Mouse (Mus musculus) liver, embryonic 12.5 days (tissue): ENCODE measurements around the gene Cdh3. TPM values are rescaled to one million over a fixed set of nuclear protein-coding genes. Genes with fewer than 3 reads are reported as not detected.

Experiments
- ATAC-seq: fragments of 200-750 bp; cut with Nextera tagmentation; 2 replicates; pipeline ENCODE4 v1.8.0; 2017; ENCODE audit warnings: moderate number of reproducible peaks, mild to moderate bottlenecking, moderate library complexity
- H3K27ac ChIP-seq: fragments of 300-500 bp; sonication (generic); 2 replicates; pipeline ENCODE4 v1.5.1; 2016; ENCODE audit warnings: mild to moderate bottlenecking
- H3K27me3 ChIP-seq: fragments of 300-500 bp; sonication (generic); replicated peaks from 2 replicates; pipeline ENCODE4 v1.6.1; 2016; ENCODE audit warnings: mild to moderate bottlenecking, moderate library complexity
- H3K36me3 ChIP-seq: fragments of 300-500 bp; sonication (generic); 2 replicates; pipeline ENCODE4 v1.6.1; 2016; ENCODE audit warnings: mild to moderate bottlenecking, moderate library complexity
- H3K4me1 ChIP-seq: fragments of 300-500 bp; sonication (generic); 2 replicates; pipeline ENCODE4 v1.6.1; 2016
- H3K4me2 ChIP-seq: fragments of 300-500 bp; sonication (generic); 2 replicates; pipeline ENCODE4 v1.6.1; 2016; ENCODE audit warnings: mild to moderate bottlenecking, moderate library complexity
- H3K4me3 ChIP-seq: fragments of 300-500 bp; sonication (generic); 2 replicates; pipeline ENCODE4 v1.5.1; 2016; ENCODE audit warnings: mild to moderate bottlenecking, moderate library complexity
- H3K9ac ChIP-seq: fragments of 300-500 bp; sonication (generic); 2 replicates; pipeline ENCODE4 v1.6.1; 2016; ENCODE audit warnings: mild to moderate bottlenecking, moderate library complexity
- H3K9me3 ChIP-seq: fragments of 300-500 bp; sonication (generic); replicated peaks from 2 replicates; pipeline ENCODE4 v1.6.1; 2016; ENCODE audit warnings: mild to moderate bottlenecking, moderate library complexity
- WGBS: fragments of 180-500 bp; shearing (Covaris S2); methylation state at CpG from one replicate; pipeline ENCODE4 v1.1.7; 2016; ENCODE audit not compliant: insufficient replicate concordance; 5-methylcytosine and 5-hydroxymethylcytosine counted together
- polyA plus RNA-seq: library from polyadenylated mRNA; unstranded; fragments of >200 nt; fragmentation: Nextera tagmentation; extraction: Ambion mirVana; gene quantifications from 2 replicates; pipeline ENCODE4 v1.2.1, GENCODE M21; 2016

The Cdh3 gene
- polyA plus RNA-seq, 1 experiment from 2014 or later: 6.8 TPM

DNA sequence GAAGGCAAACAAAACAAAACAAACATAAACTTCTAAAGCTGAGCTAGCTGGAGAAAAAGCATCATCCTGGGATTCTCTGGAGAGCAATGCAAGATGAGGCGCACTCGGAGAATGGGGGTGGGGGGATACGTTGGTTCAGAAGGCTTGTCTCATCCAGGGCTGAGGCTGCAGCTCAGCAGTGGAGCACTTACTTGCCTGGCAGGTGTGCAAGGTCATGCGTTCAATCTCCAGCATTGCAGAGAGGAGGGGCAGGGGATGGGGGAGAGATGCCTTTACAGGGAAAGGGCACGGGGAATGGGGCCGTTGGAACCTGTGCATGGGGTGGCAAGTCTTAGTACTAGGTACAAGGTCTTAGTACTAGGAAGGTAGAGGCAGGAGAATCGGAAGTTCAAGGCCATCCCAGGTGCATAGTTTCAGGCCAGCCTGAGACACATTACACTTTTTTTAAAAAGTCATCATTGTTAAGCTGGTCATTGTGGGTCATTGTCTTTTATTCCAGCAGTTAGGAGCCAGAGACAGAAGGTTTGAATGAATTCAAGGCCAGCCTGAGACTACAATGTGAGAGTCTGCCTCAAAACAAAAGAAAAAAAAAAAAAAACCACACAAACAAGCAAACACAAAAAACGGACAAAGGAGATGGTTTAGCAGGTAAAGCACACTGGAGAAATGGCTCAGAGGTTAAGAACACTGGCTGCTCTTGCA, 1.5 kb upstream of the Cdh3 start:
- H3K27me3 ChIP-seq: peaks cover 91% of the 10 kb centered on the region
- ATAC-seq: no peak
- H3K36me3 ChIP-seq: no peaks in the 10 kb centered on the region
- no peak overlapping the region for H3K4me2 ChIP-seq
- H3K27ac ChIP-seq: no peak overlapping the region
- WGBS: 38% methylated on average over 8 of the region's 8 CpGs
- H3K4me3 ChIP-seq: no peak overlapping the region
- no peak overlapping the region for H3K9ac ChIP-seq
- no peaks in the 10 kb centered on the region for H3K9me3 ChIP-seq
- H3K4me1 ChIP-seq: 0 out of 2 replicates have a peak, but pooled peaks cover 15% of the 10 kb centered on the region

DNA sequence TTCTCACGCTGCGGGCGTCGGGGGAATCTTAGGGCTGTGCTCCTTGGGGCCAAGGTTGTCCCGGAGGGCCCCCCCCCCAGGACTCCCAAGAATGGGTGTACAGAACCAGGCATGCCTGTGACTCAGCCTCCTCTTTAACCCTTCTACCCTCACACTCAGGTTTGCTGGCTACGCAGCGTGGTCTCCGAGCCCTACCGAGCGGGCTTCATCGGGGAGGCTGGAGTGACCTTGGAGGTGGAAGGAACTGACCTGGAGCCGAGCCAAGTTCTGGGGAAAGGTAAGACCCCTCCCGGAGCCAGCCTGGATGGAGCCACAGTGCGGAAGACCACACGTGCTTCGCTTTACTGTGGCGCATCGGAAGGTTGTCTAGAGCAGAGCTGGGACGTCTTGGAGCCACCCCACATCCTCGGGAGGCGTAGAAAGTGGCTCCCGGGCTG, 392 bp downstream of the Cdh3 start:
- peaks cover 88% of the 10 kb centered on the region for H3K27me3 ChIP-seq
- peak overlapping the region; percentile 41 for H3K9ac ChIP-seq
- WGBS: 7% methylated on average over 22 of the region's 22 CpGs
- peak overlapping the region; percentile 54 for H3K4me2 ChIP-seq
- H3K9me3 ChIP-seq: no peaks in the 10 kb centered on the region
- H3K4me3 ChIP-seq: peak overlapping the region; percentile 42
- peak overlapping the region; percentile 54 for H3K27ac ChIP-seq
- no peak for ATAC-seq
- H3K4me1 ChIP-seq: 0 out of 2 replicates have a peak, but pooled peaks cover 15% of the 10 kb centered on the region
- no peaks in the 10 kb centered on the region for H3K36me3 ChIP-seq

DNA sequence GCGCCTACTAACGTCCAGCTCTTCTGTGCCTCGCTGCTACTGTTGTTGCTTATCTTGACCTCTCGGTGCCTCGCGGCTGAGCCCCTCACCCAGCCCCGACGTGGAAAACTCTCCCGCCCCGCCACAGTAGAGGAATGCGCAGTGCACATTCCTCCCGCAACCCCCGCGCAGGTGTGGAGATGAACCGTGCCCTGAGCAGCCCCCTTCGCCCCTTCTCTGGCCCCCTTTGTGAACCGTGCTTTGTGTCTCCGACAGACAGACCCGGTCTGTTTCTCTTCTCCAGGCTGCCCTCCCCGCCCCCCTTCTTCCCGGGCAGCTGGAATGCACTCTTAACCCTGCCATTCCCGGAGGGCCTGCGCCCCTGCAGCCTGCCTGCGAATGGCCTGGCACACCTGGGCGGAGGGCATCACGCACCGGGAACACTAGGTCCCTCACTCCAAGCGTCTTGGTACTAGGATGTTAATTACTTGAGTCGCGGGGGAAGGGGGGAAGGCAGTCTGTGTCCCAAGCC, 895 bp downstream of the Cdh3 start:
- H3K4me1 ChIP-seq: 0 out of 2 replicates have a peak, but pooled peaks cover 15% of the 10 kb centered on the region
- WGBS: 4% methylated on average over 30 of the region's 30 CpGs

DNA sequence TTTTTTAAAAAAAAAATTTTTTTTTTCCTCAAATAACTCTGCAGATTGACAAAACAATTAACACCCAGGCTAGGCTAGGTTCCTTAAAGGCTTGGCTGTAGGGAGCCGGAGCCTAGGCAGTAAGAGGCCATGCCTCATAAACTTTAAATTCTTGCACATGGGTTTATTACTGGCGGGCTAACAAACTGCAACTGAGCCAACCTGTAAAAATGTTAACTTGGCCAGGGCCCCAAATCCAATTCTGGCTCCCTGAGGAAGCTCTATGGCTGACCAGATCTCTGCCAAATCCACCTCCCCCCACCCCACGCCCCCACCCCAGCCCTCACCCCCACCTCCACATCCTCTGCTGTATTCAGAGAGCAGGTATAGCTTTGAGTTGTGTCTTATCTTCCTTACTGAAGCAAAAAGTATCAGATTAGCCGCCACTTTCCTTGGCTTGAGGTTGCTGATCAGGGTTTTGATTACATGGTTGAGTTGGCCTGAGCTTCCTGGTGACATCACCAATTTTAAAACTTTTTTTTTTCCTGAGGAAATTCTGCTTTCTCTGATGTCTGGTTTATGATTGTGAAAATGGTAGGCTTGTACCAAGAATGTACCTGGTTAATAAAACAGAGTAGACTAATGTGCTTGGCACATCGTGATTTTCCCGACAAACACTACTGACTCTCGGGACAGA, 1.9 kb downstream of the Cdh3 start:
- Histone ChIP-seq H3K4me1 (0 out of 2 replicates have a peak, but pooled peaks cover 15% of the 10 kb centered on the region), H3K27me3 (peaks cover 73% of the 10 kb centered on the region), H3K4me2 (no peak overlapping the region), H3K36me3 (no peaks in the 10 kb centered on the region), H3K9ac (no peak overlapping the region), H3K27ac (no peak overlapping the region), H3K4me3 (no peak overlapping the region; the same call in 1 of the 2 replicates), H3K9me3 (no peaks in the 10 kb centered on the region)
- 38% methylated on average over 7 of the region's 7 CpGs for WGBS
- ATAC-seq: no peak

More for the DNA sequence above, 895 bp downstream of the Cdh3 start:
- H3K4me3 ChIP-seq: peak overlapping the region; percentile 42
- no peak for ATAC-seq
- H3K27me3 ChIP-seq: peaks cover 83% of the 10 kb centered on the region
- no peaks in the 10 kb centered on the region for H3K36me3 ChIP-seq
- peak overlapping the region; percentile 54 for H3K27ac ChIP-seq
- no peaks in the 10 kb centered on the region for H3K9me3 ChIP-seq
- peak overlapping the region; percentile 41; the same call in 1 of the 2 replicates for H3K9ac ChIP-seq
- H3K4me2 ChIP-seq: peak overlapping the region; percentile 54

DNA sequence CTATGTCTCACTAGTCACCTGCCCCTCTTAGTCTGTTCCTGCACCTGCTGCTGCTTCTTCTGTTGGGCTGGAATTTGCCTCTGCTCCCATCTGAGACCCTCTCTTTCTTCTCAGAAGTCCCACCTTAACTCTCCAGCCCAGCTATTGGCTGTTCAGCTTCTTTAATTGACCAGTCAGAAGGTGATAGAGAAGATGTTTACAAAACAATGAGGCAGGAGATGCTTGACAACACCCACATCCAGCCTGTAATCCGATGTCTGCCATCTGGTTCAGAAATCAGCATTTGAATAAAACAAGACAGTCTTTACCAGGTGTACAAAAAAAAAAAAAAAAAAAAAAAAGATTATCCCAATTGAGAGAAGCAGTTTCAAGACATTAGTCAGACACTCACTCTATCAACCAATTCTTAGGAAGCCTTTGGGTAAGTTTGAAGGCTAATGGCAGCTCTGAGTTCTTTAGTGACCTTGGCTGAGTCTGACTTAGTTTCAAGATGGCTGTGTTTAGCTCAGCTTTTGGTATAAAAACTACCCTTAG, 5.3 kb downstream of the Cdh3 start:
- no peak overlapping the region for H3K9ac ChIP-seq
- no peak for ATAC-seq
- H3K4me2 ChIP-seq: no peak overlapping the region
- H3K4me1 ChIP-seq: peaks cover 6% of the 10 kb centered on the region; the same call in 1 of the 2 replicates
- no peaks in the 10 kb centered on the region for H3K9me3 ChIP-seq
- H3K36me3 ChIP-seq: no peaks in the 10 kb centered on the region
- peaks cover 39% of the 10 kb centered on the region for H3K27me3 ChIP-seq
- no peak overlapping the region for H3K27ac ChIP-seq
- 14% methylated on average over 1 of the region's 1 CpGs for WGBS
- no peak overlapping the region for H3K4me3 ChIP-seq

DNA sequence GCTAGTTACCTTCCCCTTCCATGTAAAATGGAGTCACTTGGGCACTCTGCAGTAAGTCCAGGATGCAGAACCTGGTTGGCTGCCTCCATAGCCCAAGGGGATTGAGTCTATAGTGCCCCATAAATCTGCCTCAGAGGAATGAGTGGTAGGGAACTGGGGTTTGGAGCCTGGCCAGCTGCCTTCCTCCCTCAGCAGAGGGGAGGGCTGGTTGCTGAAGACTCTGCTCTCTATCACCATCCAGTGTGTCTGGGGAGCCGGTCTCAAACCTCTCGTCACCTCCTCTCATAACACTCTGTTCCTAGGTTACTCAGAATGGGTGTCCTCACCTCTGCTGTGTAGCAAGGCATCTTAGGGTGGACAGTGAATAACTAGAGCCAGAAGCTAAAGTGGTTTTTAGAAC, 5.9 kb downstream of the Cdh3 start:
- Histone ChIP-seq H3K27me3 (peaks cover 33% of the 10 kb centered on the region), H3K4me1 (peaks cover under 1% of the 10 kb centered on the region; the same call in 1 of the 2 replicates), H3K4me3 (no peak overlapping the region), H3K36me3 (no peaks in the 10 kb centered on the region), H3K27ac (no peak overlapping the region), H3K4me2 (no peak overlapping the region), H3K9me3 (no peaks in the 10 kb centered on the region), H3K9ac (no peak overlapping the region)
- no peak for ATAC-seq
- WGBS: 65% methylated on average over 2 of the region's 2 CpGs

DNA sequence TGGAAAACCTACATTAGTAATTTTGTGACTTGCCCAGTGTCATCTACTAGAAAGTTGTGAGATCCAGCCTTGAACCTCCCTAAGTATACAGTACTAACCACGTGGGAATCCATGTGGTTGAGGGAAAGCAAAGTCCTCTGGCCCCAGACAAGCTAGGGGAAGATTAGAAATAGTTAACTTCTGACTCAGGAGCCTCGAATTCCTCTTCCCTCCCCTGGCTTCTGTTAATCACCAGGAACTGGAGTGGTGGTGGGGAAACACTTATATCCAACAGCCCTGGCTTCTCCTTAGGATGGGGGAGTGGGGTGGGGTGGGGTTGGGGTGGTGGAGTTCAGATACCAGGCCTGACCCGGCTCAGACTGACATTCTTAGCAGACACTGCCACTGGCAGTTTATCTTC, 8.1 kb downstream of the Cdh3 start:
- Histone ChIP-seq H3K27ac (no peak overlapping the region), H3K4me1 (no peaks in the 10 kb centered on the region; the same call in 1 of the 2 replicates), H3K27me3 (peaks cover 11% of the 10 kb centered on the region; the same call in 1 of the 2 replicates), H3K4me3 (no peak overlapping the region), H3K36me3 (no peaks in the 10 kb centered on the region), H3K9ac (no peak overlapping the region), H3K4me2 (no peak overlapping the region), H3K9me3 (no peaks in the 10 kb centered on the region)
- no peak for ATAC-seq
- WGBS: 7% methylated on average over 3 of the region's 3 CpGs

DNA sequence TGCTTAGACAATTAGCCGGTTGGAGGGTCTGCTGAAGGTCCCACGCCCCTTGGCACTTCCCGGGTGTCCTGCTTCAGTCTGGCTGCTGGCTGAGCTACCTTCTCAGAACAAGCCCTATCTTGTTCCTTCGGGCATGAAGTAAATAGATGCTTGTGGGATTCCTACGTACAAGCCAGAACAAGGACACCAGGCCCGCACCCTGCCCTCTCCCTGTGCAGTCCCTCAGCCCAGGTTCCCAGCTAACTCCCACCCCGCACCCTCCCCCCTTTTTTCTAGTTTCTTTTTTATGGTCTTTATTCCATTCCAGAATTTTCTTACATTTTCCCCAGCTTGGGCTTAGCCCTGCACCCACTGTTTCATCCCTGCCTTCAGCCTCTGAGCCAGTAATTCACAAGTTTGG, 9.9 kb downstream of the Cdh3 start:
- no peak for ATAC-seq
- WGBS: 59% methylated on average over 7 of the region's 7 CpGs
- H3K36me3 ChIP-seq: no peaks in the 10 kb centered on the region
- H3K9ac ChIP-seq: no peak overlapping the region
- no peak overlapping the region; the same call in 1 of the 2 replicates for H3K27ac ChIP-seq
- no peaks in the 10 kb centered on the region; the same call in 1 of the 2 replicates for H3K4me1 ChIP-seq
- H3K4me3 ChIP-seq: no peak overlapping the region
- H3K27me3 ChIP-seq: no peaks in the 10 kb centered on the region
- no peak overlapping the region for H3K4me2 ChIP-seq
- no peaks in the 10 kb centered on the region for H3K9me3 ChIP-seq

DNA sequence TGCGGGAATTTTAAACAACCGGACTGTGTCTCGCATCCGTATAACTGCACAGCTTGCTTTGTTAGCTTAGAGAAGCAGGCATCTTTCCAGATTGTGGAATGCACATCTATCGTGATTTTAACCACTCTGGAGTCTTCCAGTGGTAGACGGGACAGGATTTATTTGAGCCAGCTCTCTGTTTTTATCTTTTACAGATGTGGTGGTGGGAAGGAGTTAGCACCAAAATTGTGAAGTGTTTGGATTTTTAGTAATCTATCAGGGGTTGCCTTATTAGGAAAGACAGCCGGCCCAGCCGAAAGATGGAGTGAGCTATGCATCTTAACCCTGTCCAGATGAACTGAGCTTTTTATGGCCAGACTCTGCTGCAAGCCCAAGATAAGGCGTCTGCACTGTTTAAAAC, 11.2 kb downstream of the Cdh3 start:
- no peak for ATAC-seq

DNA sequence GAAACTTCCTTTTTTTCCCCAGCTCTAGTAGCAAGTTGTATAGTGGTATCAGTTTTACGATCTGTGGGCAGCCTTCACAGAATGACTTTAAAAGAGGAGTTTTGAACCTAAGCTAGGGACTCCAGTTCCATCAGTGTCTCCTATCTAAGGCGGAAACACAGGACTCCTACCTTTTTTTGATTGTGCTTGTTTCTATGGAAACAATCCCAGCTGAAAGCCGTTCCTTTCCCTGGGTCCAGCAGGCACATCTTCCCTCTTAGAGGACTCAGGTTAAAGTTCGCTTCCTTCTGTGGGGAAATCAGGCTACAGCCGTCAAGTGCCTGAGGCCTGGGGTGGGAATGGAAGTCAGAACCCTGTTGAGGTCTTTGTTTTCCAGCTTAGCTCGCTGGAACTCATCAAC, 16.0 kb downstream of the Cdh3 start:
- no peak overlapping the region for H3K9ac ChIP-seq
- no peak overlapping the region for H3K27ac ChIP-seq
- no peaks in the 10 kb centered on the region for H3K27me3 ChIP-seq
- 43% methylated on average over 6 of the region's 6 CpGs for WGBS
- no peaks in the 10 kb centered on the region for H3K4me1 ChIP-seq
- no peak for ATAC-seq
- 0 out of 2 replicates have a peak, but pooled peaks cover 4% of the 10 kb centered on the region for H3K36me3 ChIP-seq
- no peak overlapping the region for H3K4me2 ChIP-seq
- H3K9me3 ChIP-seq: no peaks in the 10 kb centered on the region
- H3K4me3 ChIP-seq: no peak overlapping the region

More for the DNA sequence above, 11.2 kb downstream of the Cdh3 start:
- H3K4me1 ChIP-seq: no peaks in the 10 kb centered on the region; the same call in 1 of the 2 replicates
- H3K36me3 ChIP-seq: no peaks in the 10 kb centered on the region
- H3K4me2 ChIP-seq: no peak overlapping the region
- H3K27me3 ChIP-seq: no peaks in the 10 kb centered on the region
- 63% methylated on average over 9 of the region's 9 CpGs for WGBS
- H3K9me3 ChIP-seq: no peaks in the 10 kb centered on the region
- H3K9ac ChIP-seq: no peak overlapping the region
- no peak overlapping the region for H3K4me3 ChIP-seq
- no peak overlapping the region for H3K27ac ChIP-seq

DNA sequence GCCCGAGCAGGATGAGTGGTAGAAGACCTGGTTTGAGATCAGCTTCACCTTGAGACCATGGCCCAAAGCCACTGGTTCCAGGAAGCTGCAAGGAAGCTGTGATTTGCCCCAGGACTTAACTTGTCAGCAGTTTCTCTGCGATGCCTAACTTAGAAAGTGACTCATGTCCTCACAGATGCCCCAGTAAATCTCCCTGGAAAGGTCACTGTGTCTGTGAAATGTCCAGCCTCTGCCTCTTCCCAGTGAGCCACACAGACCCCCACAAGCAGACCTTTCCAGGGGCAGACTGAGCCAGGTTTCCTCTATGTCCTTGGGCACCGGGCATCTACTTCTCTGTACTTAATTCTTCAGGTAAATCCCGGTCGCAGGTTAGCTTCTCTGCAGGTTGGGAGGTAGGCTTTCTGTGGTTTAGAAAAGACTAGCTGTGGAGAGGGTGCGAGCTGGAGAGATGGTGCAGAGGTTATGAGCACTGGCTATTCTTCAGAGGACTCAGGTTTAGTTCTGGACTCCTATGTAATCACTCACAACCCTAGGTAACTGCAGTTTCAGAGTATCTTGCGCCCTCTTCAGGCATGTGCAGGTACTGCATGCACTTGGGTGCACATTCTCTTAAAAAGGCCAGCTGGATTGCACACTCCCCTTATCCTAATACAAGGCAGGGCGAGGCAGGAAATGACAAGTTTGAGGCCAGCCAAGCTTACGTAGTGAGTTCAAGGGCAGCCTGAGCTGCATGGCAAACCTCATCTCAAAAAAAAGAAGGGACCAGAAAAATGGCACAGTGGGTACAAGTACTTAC, 16.7 kb downstream of the Cdh3 start:
- H3K4me2 ChIP-seq: no peak overlapping the region
- H3K27ac ChIP-seq: no peak overlapping the region
- 70% methylated on average over 9 of the region's 9 CpGs for WGBS
- H3K27me3 ChIP-seq: no peaks in the 10 kb centered on the region
- H3K36me3 ChIP-seq: 0 out of 2 replicates have a peak, but pooled peaks cover 4% of the 10 kb centered on the region
- H3K9ac ChIP-seq: no peak overlapping the region
- no peaks in the 10 kb centered on the region for H3K4me1 ChIP-seq
- H3K9me3 ChIP-seq: no peaks in the 10 kb centered on the region
- ATAC-seq: no peak
- no peak overlapping the region for H3K4me3 ChIP-seq
